22 mouse cellular contexts compared by ENCODE assay signal in genomic region chr8:104059922-104060321, GRCm38 (mm10).
"Had no signal": no experiment of that assay in that cellular context is flagged by ENCODE, and none has a peak within 500 bp of the region (broad histone marks: within the 10 kb centered on the region; RNA-seq: fewer than 3 reads in every experiment).

No protein-coding gene starts in this region.

- ATAC-seq: inflammation-experienced regulatory T-cells, adult 6 months; liver, postnatal 0 days; lung, postnatal 0 days had no signal

- DNase-seq: kidney, adult 2 months; kidney, postnatal 14 days; kidney, postnatal 4 days; left cerebral cortex, postnatal 4 days; liver, postnatal 0 days; lung, embryonic 14.5 days; right cerebral cortex, adult 18-20 months; right cerebral cortex, postnatal 14 days; right cerebral cortex, postnatal 4 days; thymus, adult 2 months; thymus, postnatal 14 days; thymus, postnatal 4 days had no signal

- H3K4me2 ChIP-seq: limb, embryonic 12.5 days; limb, embryonic 15.5 days; liver, embryonic 11.5 days; lung, embryonic 14.5 days; neural tube, embryonic 12.5 days; neural tube, embryonic 15.5 days had no signal

- H3K9me3 ChIP-seq: limb, embryonic 12.5 days; limb, embryonic 15.5 days; neural tube, embryonic 12.5 days; neural tube, embryonic 15.5 days had no signal

- H3K36me3 ChIP-seq: limb, embryonic 12.5 days; limb, embryonic 15.5 days; neural tube, embryonic 12.5 days; neural tube, embryonic 15.5 days had no signal

- H3K27ac ChIP-seq: limb, embryonic 12.5 days; limb, embryonic 15.5 days; liver, embryonic 14.5 days; macrophage; neural tube, embryonic 12.5 days; neural tube, embryonic 15.5 days; stomach, postnatal 0 days had no signal

- H3K4me3 ChIP-seq: limb, embryonic 12.5 days; limb, embryonic 15.5 days; neural tube, embryonic 12.5 days; neural tube, embryonic 15.5 days had no signal

- H3K9ac ChIP-seq: limb, embryonic 12.5 days; limb, embryonic 15.5 days; liver, embryonic 14.5 days; liver, postnatal 0 days; lung, embryonic 14.5 days; neural tube, embryonic 12.5 days; neural tube, embryonic 15.5 days had no signal

- H3K27me3 ChIP-seq: limb, embryonic 12.5 days; limb, embryonic 15.5 days; neural tube, embryonic 12.5 days; neural tube, embryonic 15.5 days had no signal
